Mouse (Mus musculus): ENCODE data around the gene Cbl. TPM values are rescaled to one million over a fixed set of nuclear protein-coding genes. Genes with fewer than 3 reads are reported as not detected.

Cbl gene
- polyA plus RNA-seq, 1 experiment from 2014 or later, result 13.4 TPM

DNA sequence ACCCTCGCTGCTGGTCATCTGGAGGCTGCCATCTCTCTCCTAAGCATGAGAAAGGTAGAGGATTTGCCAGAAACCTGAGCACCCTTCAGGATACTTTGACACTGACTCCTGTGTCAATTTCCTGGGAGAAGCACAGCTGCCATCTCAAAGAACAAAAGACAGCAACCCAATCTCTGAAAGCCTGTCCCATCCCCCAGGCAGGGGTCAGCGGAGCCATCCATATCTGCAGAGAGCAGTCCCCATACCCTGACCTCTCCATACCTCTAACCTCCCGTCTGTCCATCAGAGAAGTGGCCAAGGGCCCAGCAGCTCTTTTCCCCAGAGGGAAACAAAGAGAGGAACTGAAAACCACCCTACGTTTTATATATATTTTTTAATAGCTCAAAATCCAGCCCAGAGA is 2.8 kb upstream of the Cbl start:
- Histone ChIP-seq H3K4me1 (ENCODE audit: control insufficient read depth, insufficient read depth, low read length) (peaks cover 10% of the 10 kb centered on the region), H3K4me2 (ENCODE audit: low read length) (no peak overlapping the region), H3K27ac (ENCODE audit: low read depth, low read length) (no peak overlapping the region)

DNA sequence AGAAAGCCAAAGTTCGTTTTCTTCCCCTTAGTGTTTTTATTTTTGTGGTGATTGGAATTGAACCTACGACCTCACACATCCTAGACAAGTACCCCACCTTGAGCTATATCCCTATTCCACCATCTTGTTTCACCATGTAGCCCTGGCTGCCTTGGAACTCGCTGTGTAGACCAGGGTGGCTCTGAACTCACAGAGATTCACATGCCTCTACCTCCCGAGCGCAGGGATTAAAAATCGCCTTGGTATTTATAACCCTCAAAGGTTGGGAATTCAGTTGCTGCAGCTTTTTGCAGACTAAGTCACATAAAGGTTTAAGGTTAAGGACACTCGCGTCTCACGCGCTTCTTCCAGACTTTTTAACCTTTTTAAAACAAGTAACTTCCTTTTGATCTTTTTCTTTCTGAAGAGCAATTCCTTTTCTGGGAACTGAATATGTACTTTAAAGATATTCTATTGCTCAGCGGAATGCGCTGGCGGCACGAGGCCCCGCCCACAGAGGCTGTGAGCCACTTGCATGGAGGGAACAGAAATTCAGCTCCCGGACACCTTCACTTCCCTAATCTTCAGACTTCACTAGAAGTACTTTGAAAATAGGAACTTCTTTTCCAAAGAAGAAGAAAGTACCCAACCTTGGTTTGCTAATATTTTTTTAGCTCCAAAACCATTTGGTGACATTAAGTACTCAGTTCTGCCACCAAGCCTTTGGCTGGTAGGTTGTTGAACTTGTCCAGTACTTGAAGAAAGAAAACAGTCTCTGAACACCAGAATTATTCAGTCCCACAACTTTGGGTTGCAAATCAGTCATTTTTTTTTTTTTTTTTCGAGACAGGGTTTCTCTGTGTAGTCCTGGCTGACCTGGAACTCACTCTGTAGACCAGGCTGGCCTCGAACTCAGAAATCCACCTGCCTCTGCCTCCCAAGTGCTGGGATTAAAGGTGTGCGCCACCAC is 904 bp upstream of the Cbl start:
- Histone ChIP-seq H3K9ac (ENCODE audit: low read length) (peak overlapping the region; percentile 21; the same call in 1 of the 2 replicates), H3K4me3 (ENCODE audit: low read depth, low read length) (peak overlapping the region; percentile 82), H3K27ac (ENCODE audit: low read depth, low read length) (no peak overlapping the region), H3K9me3 (replicated peaks; ENCODE audit: control insufficient read depth, low read length) (no peaks in the 10 kb centered on the region), H3K36me3 (ENCODE audit: control insufficient read depth, insufficient read depth, low read length) (no peaks in the 10 kb centered on the region), H3K4me1 (ENCODE audit: control insufficient read depth, insufficient read depth, low read length) (peaks cover 10% of the 10 kb centered on the region), H3K27me3 (replicated peaks; ENCODE audit: control insufficient read depth, insufficient read depth, low read length) (no peaks in the 10 kb centered on the region), H3K4me2 (ENCODE audit: low read length) (peak overlapping the region; percentile 43)
- DNase-seq (ENCODE audit: low spot score) (no peak), ATAC-seq (peak; percentile 30; the same call in 1 of the 2 replicates)
- 26% methylated on average over 19 of the region's 19 CpGs for WGBS

More for the DNA sequence above, 2.8 kb upstream of the Cbl start:
- no peak for ATAC-seq
- Histone ChIP-seq H3K4me3 (ENCODE audit: low read depth, low read length) (no peak overlapping the region), H3K27me3 (replicated peaks; ENCODE audit: control insufficient read depth, insufficient read depth, low read length) (no peaks in the 10 kb centered on the region), H3K9me3 (replicated peaks; ENCODE audit: control insufficient read depth, low read length) (no peaks in the 10 kb centered on the region), H3K36me3 (ENCODE audit: control insufficient read depth, insufficient read depth, low read length) (no peaks in the 10 kb centered on the region), H3K9ac (ENCODE audit: low read length) (no peak overlapping the region)
- no peak for DNase-seq (ENCODE audit: low spot score)
- WGBS, result 73% methylated on average over 4 of the region's 4 CpGs

GRCm38 (mm10) chr9:44233021-44233801 is 638 bp downstream of the Cbl start:
- WGBS, result under 1% methylated on average over 37 of the region's 40 CpGs
- peak; percentile 81 for ATAC-seq
- Histone ChIP-seq H3K27ac (ENCODE audit: low read depth, low read length) (peak overlapping the region; percentile 94), H3K9ac (ENCODE audit: low read length) (peak overlapping the region; percentile 96), H3K36me3 (ENCODE audit: control insufficient read depth, insufficient read depth, low read length) (no peaks in the 10 kb centered on the region), H3K9me3 (replicated peaks; ENCODE audit: control insufficient read depth, low read length) (no peaks in the 10 kb centered on the region), H3K4me3 (ENCODE audit: low read depth, low read length) (peak overlapping the region; percentile 82), H3K4me1 (ENCODE audit: control insufficient read depth, insufficient read depth, low read length) (peaks cover 10% of the 10 kb centered on the region), H3K4me2 (ENCODE audit: low read length) (peak overlapping the region; percentile 50), H3K27me3 (replicated peaks; ENCODE audit: control insufficient read depth, insufficient read depth, low read length) (no peaks in the 10 kb centered on the region)
- no peak for DNase-seq (ENCODE audit: low spot score)

DNA sequence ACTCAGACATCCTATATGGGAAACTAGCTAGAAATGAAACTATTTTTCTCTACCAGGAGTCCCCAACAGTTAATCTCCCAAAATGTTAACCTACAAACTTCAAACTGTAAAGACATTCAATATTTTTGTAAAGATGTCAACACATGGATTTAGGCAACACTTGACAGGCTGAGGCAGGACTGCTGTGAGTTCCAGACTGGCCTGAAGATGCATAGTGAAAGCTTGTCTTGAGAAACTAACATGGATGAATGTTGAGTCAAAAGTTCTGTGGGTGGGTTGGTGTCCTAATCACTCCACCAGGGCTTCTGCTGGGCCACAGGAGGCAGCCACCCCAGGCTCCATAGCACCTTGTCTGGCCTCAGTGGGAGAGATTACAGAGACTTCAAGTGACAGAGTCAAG is 2.2 kb downstream of the Cbl start:
- Histone ChIP-seq H3K36me3 (ENCODE audit: control insufficient read depth, insufficient read depth, low read length) (no peaks in the 10 kb centered on the region), H3K9me3 (replicated peaks; ENCODE audit: control insufficient read depth, low read length) (no peaks in the 10 kb centered on the region), H3K27me3 (replicated peaks; ENCODE audit: control insufficient read depth, insufficient read depth, low read length) (no peaks in the 10 kb centered on the region), H3K4me3 (ENCODE audit: low read depth, low read length) (no peak overlapping the region), H3K9ac (ENCODE audit: low read length) (0 out of 2 replicates have a peak overlapping the region, but pooled peaks have one; percentile 0), H3K4me1 (ENCODE audit: control insufficient read depth, insufficient read depth, low read length) (peaks cover 10% of the 10 kb centered on the region), H3K27ac (ENCODE audit: low read depth, low read length) (no peak overlapping the region), H3K4me2 (ENCODE audit: low read length) (peak overlapping the region; percentile 50)
- no peak for DNase-seq (ENCODE audit: low spot score)
- ATAC-seq, result no peak

DNA sequence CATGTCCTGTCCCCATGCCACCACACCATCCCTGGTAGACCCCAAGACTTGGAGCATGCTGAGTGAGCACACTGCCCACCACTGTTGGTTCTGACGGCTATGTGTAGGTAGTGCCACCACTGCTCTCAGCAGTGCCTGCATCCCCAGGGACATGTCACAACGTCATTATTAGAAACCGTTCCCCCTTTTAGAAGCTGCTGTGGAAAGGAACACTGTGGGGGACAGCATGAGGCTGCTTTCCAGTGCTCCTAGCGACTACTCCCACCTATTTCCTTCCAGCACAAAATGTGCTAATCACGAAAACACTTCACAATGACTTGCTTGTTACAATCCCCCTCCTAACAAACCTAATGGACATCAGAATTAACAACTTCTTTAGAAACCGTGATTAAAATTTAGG is 7.9 kb downstream of the Cbl start:
- DNase-seq (ENCODE audit: low spot score) (no peak), ATAC-seq (no peak)
- H3K4me2 ChIP-seq (ENCODE audit: low read length), result no peak overlapping the region
- WGBS, result 45% methylated on average over 6 of the region's 6 CpGs
- H3K27ac ChIP-seq (ENCODE audit: low read depth, low read length), result no peak overlapping the region
- H3K9ac ChIP-seq (ENCODE audit: low read length), result no peak overlapping the region
- H3K9me3 ChIP-seq (replicated peaks; ENCODE audit: control insufficient read depth, low read length), result no peaks in the 10 kb centered on the region
- no peaks in the 10 kb centered on the region for H3K4me1 ChIP-seq (ENCODE audit: control insufficient read depth, insufficient read depth, low read length)
- no peaks in the 10 kb centered on the region for H3K36me3 ChIP-seq (ENCODE audit: control insufficient read depth, insufficient read depth, low read length)
- no peaks in the 10 kb centered on the region for H3K27me3 ChIP-seq (replicated peaks; ENCODE audit: control insufficient read depth, insufficient read depth, low read length)
- H3K4me3 ChIP-seq (ENCODE audit: low read depth, low read length), result no peak overlapping the region

GRCm38 (mm10) chr9:44213538-44213937 is 20.3 kb downstream of the Cbl start:
- Histone ChIP-seq H3K4me3 (ENCODE audit: low read depth, low read length) (no peak overlapping the region), H3K36me3 (ENCODE audit: control insufficient read depth, insufficient read depth, low read length) (peaks cover 4% of the 10 kb centered on the region; the same call in 1 of the 2 replicates), H3K4me2 (ENCODE audit: low read length) (no peak overlapping the region), H3K27me3 (replicated peaks; ENCODE audit: control insufficient read depth, insufficient read depth, low read length) (no peaks in the 10 kb centered on the region), H3K27ac (ENCODE audit: low read depth, low read length) (no peak overlapping the region), H3K9me3 (replicated peaks; ENCODE audit: control insufficient read depth, low read length) (no peaks in the 10 kb centered on the region), H3K4me1 (ENCODE audit: control insufficient read depth, insufficient read depth, low read length) (no peaks in the 10 kb centered on the region), H3K9ac (ENCODE audit: low read length) (no peak overlapping the region)
- WGBS, result 94% methylated on average over 14 of the region's 14 CpGs
- ATAC-seq (no peak), DNase-seq (ENCODE audit: low spot score) (peak; percentile 10)

DNA sequence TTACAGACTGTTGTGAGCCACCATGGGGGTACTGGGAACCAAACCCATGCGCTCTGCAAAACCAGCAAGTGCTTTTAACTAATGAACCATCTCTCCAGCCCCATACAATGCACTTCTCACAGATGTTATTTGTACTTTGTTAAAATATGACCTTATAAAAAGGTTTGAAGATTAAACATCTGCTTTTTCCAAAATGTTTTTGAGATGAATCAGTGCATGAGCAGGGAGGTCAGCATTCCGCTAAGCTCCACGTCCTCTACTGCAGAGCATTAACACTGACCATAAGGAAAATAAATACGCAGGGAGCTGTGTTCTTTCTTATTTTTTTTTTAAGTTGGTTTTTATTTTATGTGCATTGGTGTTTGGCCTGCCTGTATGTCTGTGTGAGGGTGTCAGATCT is 21.4 kb downstream of the Cbl start:
- H3K4me1 ChIP-seq (ENCODE audit: control insufficient read depth, insufficient read depth, low read length), result no peaks in the 10 kb centered on the region
- peaks cover 4% of the 10 kb centered on the region; the same call in 1 of the 2 replicates for H3K36me3 ChIP-seq (ENCODE audit: control insufficient read depth, insufficient read depth, low read length)
- WGBS, result 97% methylated on average over 4 of the region's 4 CpGs
- no peak for ATAC-seq
- no peak overlapping the region for H3K9ac ChIP-seq (ENCODE audit: low read length)
- no peaks in the 10 kb centered on the region for H3K9me3 ChIP-seq (replicated peaks; ENCODE audit: control insufficient read depth, low read length)
- no peak for DNase-seq (ENCODE audit: low spot score)
- no peak overlapping the region for H3K27ac ChIP-seq (ENCODE audit: low read depth, low read length)
- no peaks in the 10 kb centered on the region for H3K27me3 ChIP-seq (replicated peaks; ENCODE audit: control insufficient read depth, insufficient read depth, low read length)
- no peak overlapping the region for H3K4me3 ChIP-seq (ENCODE audit: low read depth, low read length)
- no peak overlapping the region for H3K4me2 ChIP-seq (ENCODE audit: low read length)

GRCm38 (mm10) chr9:44209416-44209815 is 24.4 kb downstream of the Cbl start:
- H3K36me3 ChIP-seq (ENCODE audit: control insufficient read depth, insufficient read depth, low read length), result peaks cover 4% of the 10 kb centered on the region; the same call in 1 of the 2 replicates
- ATAC-seq (no peak), DNase-seq (ENCODE audit: low spot score) (no peak)
- H3K9ac ChIP-seq (ENCODE audit: low read length), result no peak overlapping the region
- H3K9me3 ChIP-seq (replicated peaks; ENCODE audit: control insufficient read depth, low read length), result no peaks in the 10 kb centered on the region
- H3K4me2 ChIP-seq (ENCODE audit: low read length), result no peak overlapping the region
- H3K4me3 ChIP-seq (ENCODE audit: low read depth, low read length), result no peak overlapping the region
- no peaks in the 10 kb centered on the region for H3K27me3 ChIP-seq (replicated peaks; ENCODE audit: control insufficient read depth, insufficient read depth, low read length)
- WGBS, result 98% methylated on average over 4 of the region's 4 CpGs
- no peaks in the 10 kb centered on the region for H3K4me1 ChIP-seq (ENCODE audit: control insufficient read depth, insufficient read depth, low read length)
- no peak overlapping the region for H3K27ac ChIP-seq (ENCODE audit: low read depth, low read length)
